Mouse (Mus musculus): ENCODE results near the gene 2810408A11Rik. TPM values are rescaled to one million over a fixed set of nuclear protein-coding genes. Genes with fewer than 3 reads are reported as not detected.
A peak's percentile ranks its signal among the peaks of the same experiment; 100 is the strongest.

The 2810408A11Rik gene
- polyA plus RNA-seq, 1 experiment from 2014 or later = 3.6 TPM

DNA sequence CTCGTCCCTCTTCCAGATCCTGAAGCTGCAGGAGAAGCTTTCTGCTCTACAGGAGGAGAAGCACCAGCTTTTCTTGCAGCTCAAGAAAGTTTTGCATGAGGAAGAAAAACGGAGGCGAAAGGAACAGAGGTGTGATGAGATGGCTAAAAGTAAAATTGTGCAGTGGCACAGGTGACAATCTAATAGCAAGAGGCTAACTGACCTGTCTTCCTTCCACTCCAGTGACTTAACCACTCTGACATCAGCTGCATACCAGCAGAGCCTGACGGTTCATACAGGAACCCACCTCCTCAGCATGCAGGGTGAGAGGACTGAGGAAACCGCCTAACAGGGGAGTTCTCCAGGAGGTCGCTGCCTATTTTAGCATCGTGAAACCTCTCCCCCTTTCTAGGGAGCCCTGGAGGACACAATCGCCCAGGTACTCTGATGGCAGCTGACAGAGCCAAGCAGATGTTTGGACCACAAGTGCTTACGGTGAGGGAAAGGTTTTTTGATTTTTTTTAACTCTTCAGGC is 14.2 kb upstream of the 2810408A11Rik start:
- DNase-seq (ENCODE audit: low read depth, low spot score) (no peak), ATAC-seq (no peak)
- no peaks in the 10 kb centered on the region for H3K27me3 ChIP-seq
- ChIA-PET POLR2A (no interaction called here), CTCF (interaction anchor here (1.0 to 1.1 kb wide), 2 partner anchors 26 to 28 kb away, joined by 3 read pairs; no protein-coding TSS in a partner anchor)
- TF ChIP-seq CTCF (IDR thresholded peaks at IDR 0.05) = no peak
- in situ Hi-C loops (cut with MboI; ENCODE audit: low pct_unique_long_range_greater_than_20kb) = no loop called here

DNA sequence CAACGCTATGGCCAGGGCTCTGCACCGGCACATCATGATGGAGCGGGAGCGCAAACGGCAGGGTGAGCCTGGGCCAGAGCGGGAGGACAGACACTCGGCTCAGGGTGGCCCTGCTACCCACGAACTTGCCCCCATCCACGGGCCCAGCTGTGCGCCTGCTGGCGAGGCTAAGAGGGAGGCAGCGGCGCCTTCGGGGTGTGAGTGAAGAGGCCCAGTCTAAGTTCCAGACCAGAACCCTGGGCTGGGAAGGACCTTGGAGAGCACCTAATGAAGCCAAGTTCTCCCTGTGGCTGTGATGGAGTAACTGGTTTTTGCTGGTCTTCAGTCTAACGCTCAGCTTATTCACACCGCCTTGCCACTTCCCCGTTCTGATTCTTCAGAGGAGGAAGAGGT is 13.6 kb upstream of the 2810408A11Rik start:
- ChIA-PET POLR2A (interaction anchor here (0.7 kb wide), 1 partner anchor 32 kb away, joined by 3 read pairs; no protein-coding TSS in a partner anchor), CTCF (interaction anchor here (1.0 kb wide), 1 partner anchor 25 kb away, joined by 3 read pairs; no protein-coding TSS in a partner anchor)
- no peak for TF ChIP-seq CTCF (IDR thresholded peaks at IDR 0.05)
- no peak for DNase-seq (ENCODE audit: low read depth, low spot score)
- in situ Hi-C loops (cut with MboI; ENCODE audit: low pct_unique_long_range_greater_than_20kb) = no loop called here
- H3K27me3 ChIP-seq = no peaks in the 10 kb centered on the region
- ATAC-seq = no peak

GRCm38 (mm10) chr11:69913554-69914371 is 13.0 kb upstream of the 2810408A11Rik start, which contains the start of gene Gps2:
Gene Gps2, plus strand, starts transcription at chr11:69913888.
- peak; percentile 53 for DNase-seq (ENCODE audit: low read depth, low spot score)
- no peaks in the 10 kb centered on the region for H3K27me3 ChIP-seq
- TF ChIP-seq CTCF (IDR thresholded peaks at IDR 0.05) = no peak
- CTCF ChIA-PET = interaction anchor here (1.0 kb wide), 1 partner anchor 24 kb away, joined by 3 read pairs; no protein-coding TSS in a partner anchor
- peak; percentile 57 for ATAC-seq
- POLR2A ChIA-PET = interaction anchor here (0.7 kb wide), 1 partner anchor 32 kb away, joined by 3 read pairs; no protein-coding TSS in a partner anchor
- in situ Hi-C loops (cut with MboI; ENCODE audit: low pct_unique_long_range_greater_than_20kb) = no loop called here

GRCm38 (mm10) chr11:69912716-69913530 is 12.1 kb upstream of the 2810408A11Rik start:
- POLR2A ChIA-PET = no interaction called here
- TF ChIP-seq CTCF (IDR thresholded peaks at IDR 0.05) = no peak
- ATAC-seq = no peak
- in situ Hi-C loops (cut with MboI; ENCODE audit: low pct_unique_long_range_greater_than_20kb) = no loop called here
- no peaks in the 10 kb centered on the region for H3K27me3 ChIP-seq
- DNase-seq (ENCODE audit: low read depth, low spot score) = no peak
- CTCF ChIA-PET = no interaction called here

DNA sequence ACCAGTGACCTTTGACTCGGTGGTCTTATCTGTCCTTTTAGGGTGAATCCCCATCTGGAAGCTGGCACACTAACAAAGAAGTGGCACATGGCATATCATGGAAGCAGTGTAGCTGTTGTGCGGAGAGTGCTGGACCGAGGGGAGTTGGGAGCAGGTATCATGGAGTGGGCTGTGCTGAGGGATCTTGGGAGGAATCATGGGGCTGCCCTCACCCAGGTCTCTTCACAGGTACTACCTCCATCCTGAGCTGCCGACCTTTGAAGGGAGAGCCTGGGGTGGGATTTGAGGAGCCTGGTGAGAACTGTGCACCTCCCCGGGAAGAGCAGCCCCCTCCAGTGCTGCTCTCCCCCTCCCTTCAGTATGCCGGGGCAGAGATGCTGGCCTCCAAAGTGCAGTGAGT is 10.9 kb upstream of the 2810408A11Rik start:
- no peak for TF ChIP-seq CTCF (IDR thresholded peaks at IDR 0.05)
- H3K27me3 ChIP-seq = no peaks in the 10 kb centered on the region
- ATAC-seq = no peak
- ChIA-PET CTCF (no interaction called here), POLR2A (no interaction called here)
- DNase-seq (ENCODE audit: low read depth, low spot score) = no peak
- in situ Hi-C loops (cut with MboI; ENCODE audit: low pct_unique_long_range_greater_than_20kb) = no loop called here

GRCm38 (mm10) chr11:69910781-69911560 is 10.2 kb upstream of the 2810408A11Rik start:
- no peak for TF ChIP-seq CTCF (IDR thresholded peaks at IDR 0.05)
- ChIA-PET CTCF (no interaction called here), POLR2A (interaction anchor here (1.5 kb wide), 1 partner anchor 10 kb away, joined by 3 read pairs; the partner anchor contains the start of genes 2810408A11Rik and Neurl4)
- ATAC-seq (no peak), DNase-seq (ENCODE audit: low read depth, low spot score) (no peak)
- in situ Hi-C loops (cut with MboI; ENCODE audit: low pct_unique_long_range_greater_than_20kb) = no loop called here
- H3K27me3 ChIP-seq = no peaks in the 10 kb centered on the region

DNA sequence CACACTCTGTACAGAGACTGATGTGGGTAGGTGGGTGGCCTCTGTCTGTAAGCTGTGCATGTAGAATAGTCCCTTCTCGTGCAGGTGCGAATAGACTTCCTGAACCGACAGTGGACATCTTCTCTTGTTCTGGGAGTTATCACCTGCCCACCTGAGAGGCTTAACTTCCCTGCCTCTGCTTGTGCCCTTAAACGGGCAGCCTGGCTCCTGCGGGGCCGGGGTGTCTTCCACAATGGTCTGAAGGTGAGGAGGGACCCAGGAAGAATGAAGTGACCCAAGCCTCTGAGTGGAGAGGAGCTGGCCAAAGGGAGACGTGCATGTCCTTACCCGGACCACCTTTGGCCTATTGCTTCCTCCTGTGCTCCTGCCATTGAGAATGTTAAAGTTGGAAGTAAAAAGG is 9.4 kb upstream of the 2810408A11Rik start:
- in situ Hi-C loops (cut with MboI; ENCODE audit: low pct_unique_long_range_greater_than_20kb) = no loop called here
- CTCF ChIA-PET = no interaction called here
- POLR2A ChIA-PET = interaction anchor here (1.5 kb wide), 1 partner anchor 10 kb away, joined by 3 read pairs; the partner anchor contains the start of genes 2810408A11Rik and Neurl4
- no peak for TF ChIP-seq CTCF (IDR thresholded peaks at IDR 0.05)
- ATAC-seq = no peak
- DNase-seq (ENCODE audit: low read depth, low spot score) = no peak
- H3K27me3 ChIP-seq = no peaks in the 10 kb centered on the region

GRCm38 (mm10) chr11:69909174-69909573 is 8.4 kb upstream of the 2810408A11Rik start:
- POLR2A ChIA-PET = interaction anchor here (0.7 to 1.3 kb wide), 2 partner anchors 35 to 80 kb away, joined by 3 read pairs; no protein-coding TSS in a partner anchor
- CTCF ChIA-PET = interaction anchor here (0.9 to 1.2 kb wide), 2 partner anchors 10 to 26 kb away, joined by 3 read pairs; no protein-coding TSS in a partner anchor
- no peak for TF ChIP-seq CTCF (IDR thresholded peaks at IDR 0.05)
- ATAC-seq (no peak), DNase-seq (ENCODE audit: low read depth, low spot score) (no peak)
- in situ Hi-C loops (cut with MboI; ENCODE audit: low pct_unique_long_range_greater_than_20kb) = no loop called here
- H3K27me3 ChIP-seq = no peaks in the 10 kb centered on the region

- in situ Hi-C loops (cut with MboI; ENCODE audit: low pct_unique_long_range_greater_than_20kb) = no loop called here
- TF ChIP-seq CTCF (IDR thresholded peaks at IDR 0.05) = no peak
- POLR2A ChIA-PET = interaction anchor here (0.7 to 1.3 kb wide), 2 partner anchors 34 to 80 kb away, joined by 3 read pairs; no protein-coding TSS in a partner anchor
- H3K27me3 ChIP-seq = no peaks in the 10 kb centered on the region
- ATAC-seq = no peak
- CTCF ChIA-PET = interaction anchor here (0.9 to 1.2 kb wide), 2 partner anchors 11 to 25 kb away, joined by 3 read pairs; no protein-coding TSS in a partner anchor
- DNase-seq (ENCODE audit: low read depth, low spot score) = no peak
Measured at GRCm38 (mm10) chr11:69908645-69909044, 7.9 kb upstream of the 2810408A11Rik start.
